Mouse (Mus musculus) retina, embryonic 14.5 days (tissue): ENCODE results near the gene Mr1.

Source experiments
- DNase-seq: peaks from one replicate; pipeline ENCODE4 v3.0.0-alpha.2; 2015; ENCODE audit warnings: low spot score

The Mr1 gene

DNA sequence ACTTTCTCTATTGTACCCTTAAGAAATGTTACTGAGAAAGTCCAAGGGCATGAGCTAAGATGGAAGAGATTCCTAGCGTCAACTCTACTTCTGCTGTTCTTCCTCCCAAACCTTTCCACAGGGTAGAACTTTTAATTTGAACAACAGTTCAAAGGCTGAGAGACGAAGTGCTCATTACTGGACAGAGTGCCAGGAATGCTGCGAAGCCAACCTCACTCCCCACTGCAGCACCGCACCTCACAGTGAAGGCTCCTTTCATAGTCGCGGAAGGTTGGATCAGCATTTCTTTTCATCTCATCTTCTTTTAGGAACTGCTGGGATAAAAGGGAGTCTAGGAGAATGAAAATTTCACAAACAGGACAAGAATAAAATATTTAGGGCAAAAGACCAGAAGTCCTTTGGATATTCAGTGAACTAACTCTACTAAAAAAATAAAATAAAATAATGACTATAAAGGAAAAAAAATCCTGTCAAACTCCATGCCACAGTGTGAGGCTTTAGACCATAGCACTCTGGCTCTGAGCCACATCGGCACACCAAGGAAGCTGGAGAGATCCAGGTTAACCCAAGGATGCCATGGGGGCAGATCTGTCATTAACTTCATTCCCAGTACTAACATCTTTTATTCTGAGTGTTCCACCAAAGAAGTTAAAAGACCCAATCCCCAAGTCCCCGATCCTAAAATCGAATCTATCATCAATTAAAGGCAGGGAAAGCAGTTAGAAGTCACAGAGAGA lies 52.5 kb downstream of the Mr1 start:
- DNase-seq = no peak

GRCm38 (mm10) chr1:155093145-155093791 lies 53.3 kb downstream of the Mr1 start:
- DNase-seq = peak; percentile 53

DNA sequence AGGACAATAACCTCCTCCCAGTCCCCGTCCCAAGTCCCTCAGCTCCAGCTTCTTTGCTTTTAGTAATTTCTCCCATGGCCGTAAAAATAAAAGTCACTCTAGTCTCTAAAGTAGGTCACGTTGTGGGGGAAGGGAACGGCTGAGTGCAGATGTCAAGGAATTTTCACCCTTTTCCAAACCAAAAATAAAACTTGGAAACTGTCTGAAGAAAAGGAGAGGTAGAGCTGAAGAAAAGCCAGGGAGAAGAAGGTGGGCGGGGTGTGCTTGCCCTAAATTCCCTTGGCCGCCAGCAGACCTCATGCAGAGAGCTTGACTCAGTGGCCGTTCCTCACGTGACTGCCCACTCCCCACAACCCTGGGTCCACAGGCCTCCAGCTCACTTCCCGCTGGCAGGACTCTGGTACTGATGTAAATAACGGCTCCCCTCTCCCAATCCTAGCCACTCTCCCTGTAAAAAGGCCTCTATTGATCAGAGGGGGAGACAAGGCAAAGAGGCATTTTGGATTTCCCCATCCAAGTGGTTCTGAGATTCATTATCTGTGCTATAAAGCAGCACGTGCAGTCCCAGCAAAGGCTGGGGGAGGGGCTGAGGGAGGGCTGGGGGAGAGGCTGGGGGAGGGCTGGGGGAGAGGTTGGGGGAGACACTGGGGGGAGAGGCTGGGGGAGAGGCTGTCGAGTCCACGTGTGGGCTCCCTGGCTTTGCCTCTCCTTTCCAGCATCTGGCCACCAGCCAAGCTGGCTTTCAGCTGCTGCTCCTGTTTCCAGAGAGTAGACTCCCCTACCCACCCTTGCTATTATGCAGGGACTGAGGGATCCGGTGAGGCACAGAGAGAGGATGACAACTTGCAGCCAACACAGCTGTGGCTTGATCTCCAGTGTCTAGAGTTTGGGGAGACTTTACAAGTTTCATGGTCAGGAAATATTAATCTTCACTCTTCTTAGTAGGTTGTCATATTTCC lies 54.5 kb downstream of the Mr1 start:
- DNase-seq = peak; percentile 68

DNA sequence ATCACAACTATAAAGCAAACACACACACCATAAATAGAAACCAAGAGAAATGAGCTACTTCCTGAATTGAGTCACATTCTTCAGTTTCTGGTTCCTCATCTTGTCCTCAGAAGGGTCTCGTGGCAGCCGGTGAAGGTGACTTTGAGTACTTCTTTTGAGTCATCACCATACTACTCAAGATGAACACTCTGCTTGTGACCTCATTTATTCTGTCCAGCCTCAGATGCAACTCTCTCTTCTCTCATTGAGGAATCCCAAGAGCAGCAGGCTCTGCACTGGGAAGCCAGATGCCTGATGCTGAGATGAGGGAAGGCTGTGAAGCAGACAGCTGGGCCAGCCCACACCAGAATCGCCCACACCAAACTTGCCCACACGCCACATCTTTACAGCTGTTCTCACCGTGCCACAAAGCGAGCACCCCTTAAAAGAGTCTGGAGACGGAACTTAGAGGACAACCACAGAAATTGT lies 55.2 kb downstream of the Mr1 start:
- peak; percentile 35 for DNase-seq

- DNase-seq = no peak
Observed at GRCm38 (mm10) chr1:155090736-155091135, 55.9 kb downstream of the Mr1 start.

- no peak for DNase-seq
Observed at GRCm38 (mm10) chr1:155090327-155090726, 56.3 kb downstream of the Mr1 start.

DNA sequence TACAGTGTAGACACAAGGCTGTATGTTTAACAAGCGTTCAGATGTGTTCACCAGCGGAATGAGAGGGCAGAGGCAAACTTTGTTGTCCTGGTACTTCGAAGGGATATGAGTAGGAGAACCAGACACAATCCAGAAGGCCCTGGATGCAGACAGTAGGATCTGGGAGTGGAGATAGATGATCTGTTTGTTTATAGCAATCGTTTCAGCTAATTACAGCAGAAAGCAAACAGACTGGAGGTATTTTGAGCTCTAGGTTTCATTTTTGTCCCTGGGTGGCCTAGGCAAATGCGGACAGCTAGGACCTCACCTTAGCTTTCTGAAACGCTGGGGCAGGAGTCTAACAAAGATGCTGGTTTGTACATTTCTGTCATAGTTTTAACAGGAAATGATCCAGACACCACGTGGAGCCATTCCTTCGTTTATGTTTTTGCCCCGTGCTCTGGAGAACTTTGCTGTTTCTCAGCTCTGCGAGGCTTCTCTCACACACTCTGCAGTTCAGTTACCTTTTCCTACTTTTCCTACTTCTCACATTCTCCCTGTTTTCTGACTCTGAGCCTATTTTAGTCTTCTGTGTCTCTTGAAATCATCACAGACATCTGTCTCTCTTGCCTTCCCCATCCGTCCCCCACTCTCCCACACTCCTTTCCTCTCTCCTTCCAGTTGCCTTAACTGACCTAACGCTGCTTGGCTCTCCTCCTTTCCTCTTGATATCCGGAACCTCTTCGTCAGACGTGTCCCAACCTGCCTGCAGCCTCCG lies 57.6 kb downstream of the Mr1 start:
- DNase-seq = no peak

GRCm38 (mm10) chr1:155088046-155088445 lies 58.6 kb downstream of the Mr1 start:
- no peak for DNase-seq

DNA sequence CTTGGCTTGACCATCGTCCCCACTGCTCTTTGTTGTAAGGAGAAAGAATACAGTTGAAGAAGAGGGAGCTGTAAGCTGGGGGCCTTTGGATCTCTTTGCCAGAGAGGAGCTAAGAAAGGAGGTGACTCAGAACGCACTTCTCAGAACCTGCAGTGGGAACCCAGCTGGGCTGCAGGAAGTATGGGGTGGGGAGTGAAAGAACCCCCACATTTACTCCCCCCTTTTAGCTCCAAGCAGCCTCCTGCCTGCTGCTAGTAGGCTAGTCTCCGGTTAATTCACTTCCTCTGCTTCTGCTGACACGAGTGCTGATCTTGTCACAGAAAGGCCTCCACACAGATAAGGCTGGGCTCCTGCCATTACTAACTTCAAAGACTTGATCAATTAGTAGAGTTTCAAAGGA lies 59.7 kb downstream of the Mr1 start:
- DNase-seq = peak; percentile 21

GRCm38 (mm10) chr1:155086416-155086815 lies 60.2 kb downstream of the Mr1 start:
- peak; percentile 41 for DNase-seq

DNA sequence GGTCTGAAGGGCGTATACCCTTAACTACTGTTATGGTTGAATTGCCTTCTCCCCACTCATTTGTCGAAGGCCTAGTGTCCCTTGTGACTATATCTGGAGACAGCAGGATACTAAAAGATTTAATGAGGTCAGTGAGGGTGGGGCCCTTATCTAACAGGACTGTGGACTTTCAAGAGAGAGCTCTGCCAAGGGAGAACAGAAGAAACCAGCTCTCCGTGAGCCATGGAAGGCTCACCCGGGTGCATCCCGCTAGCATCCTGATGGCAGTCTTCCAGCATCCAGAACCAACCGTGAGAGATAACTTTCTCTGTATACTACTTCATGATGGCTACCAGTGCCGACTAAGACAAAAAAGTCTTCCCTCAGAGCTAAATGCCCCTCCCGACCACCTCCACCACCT lies 61.8 kb downstream of the Mr1 start:
- no peak for DNase-seq

GRCm38 (mm10) chr1:155083271-155084265 lies 63.0 kb downstream of the Mr1 start:
- DNase-seq = peak; percentile 94

DNA sequence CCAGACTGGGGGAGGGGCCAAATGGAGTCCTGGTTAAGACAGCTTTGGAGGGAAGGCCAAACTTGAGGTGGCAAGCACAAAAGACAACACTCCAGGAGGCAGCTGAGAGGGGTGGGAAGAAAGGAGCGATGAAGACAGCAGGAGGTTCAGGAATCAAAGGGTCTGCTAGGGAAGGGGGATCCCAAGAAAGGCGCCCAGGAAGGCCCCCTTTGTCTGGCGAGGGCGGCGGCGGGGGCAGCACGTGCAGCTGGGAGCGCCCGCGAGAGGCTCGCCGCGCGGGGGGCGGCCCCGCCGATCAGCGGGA lies 63.7 kb downstream of the Mr1 start:
- peak; percentile 77 for DNase-seq

- DNase-seq = peak; percentile 43
Observed at GRCm38 (mm10) chr1:155082158-155082964, 64.3 kb downstream of the Mr1 start.

- DNase-seq = no peak
Observed at GRCm38 (mm10) chr1:155077675-155078074, 68.9 kb downstream of the Mr1 start.
